Comparison of ENCODE assay signal across 26 mouse cellular contexts in genomic region chr6:106265487-106265886, GRCm38 (mm10).
"Had no signal": no experiment of that assay in that cellular context is flagged by ENCODE, and none has a peak within 500 bp of the region (broad histone marks: within the 10 kb centered on the region; RNA-seq: fewer than 3 reads in every experiment).

No protein-coding gene starts in this region.

- H3K4me3 ChIP-seq: heart, adult 2 months; heart, embryonic 13.5 days; heart, embryonic 15.5 days; hindbrain, embryonic 12.5 days; hindbrain, embryonic 15.5 days; layer of hippocampus, adult 2 months; left cerebral cortex, adult 2 months; limb, embryonic 10.5 days; limb, embryonic 12.5 days; liver, embryonic 13.5 days; liver, embryonic 15.5 days had no signal

- H3K9ac ChIP-seq: heart, embryonic 13.5 days; heart, embryonic 15.5 days; hindbrain, embryonic 12.5 days; hindbrain, embryonic 15.5 days; limb, embryonic 12.5 days; liver, embryonic 13.5 days; liver, embryonic 15.5 days; liver, postnatal 0 days had no signal

- H3K4me1 ChIP-seq: heart, embryonic 13.5 days; heart, embryonic 15.5 days; hindbrain, embryonic 12.5 days; hindbrain, embryonic 15.5 days; limb, embryonic 10.5 days; limb, embryonic 12.5 days; liver, embryonic 13.5 days; liver, embryonic 15.5 days had no signal

- H3K4me2 ChIP-seq: heart, embryonic 11.5 days; heart, embryonic 13.5 days; heart, embryonic 15.5 days; hindbrain, embryonic 12.5 days; hindbrain, embryonic 15.5 days; limb, embryonic 12.5 days; liver, embryonic 11.5 days; liver, embryonic 13.5 days; liver, embryonic 15.5 days had no signal

- H3K36me3 ChIP-seq: heart, embryonic 13.5 days; heart, embryonic 15.5 days; hindbrain, embryonic 12.5 days; hindbrain, embryonic 15.5 days; limb, embryonic 10.5 days; limb, embryonic 12.5 days; liver, embryonic 13.5 days; liver, embryonic 15.5 days had no signal

- H3K27me3 ChIP-seq: heart, embryonic 13.5 days; heart, embryonic 15.5 days; hindbrain, embryonic 12.5 days; hindbrain, embryonic 15.5 days; limb, embryonic 12.5 days; liver, embryonic 13.5 days; liver, embryonic 15.5 days had no signal

- H3K27ac ChIP-seq: heart, adult 2 months; heart, embryonic 13.5 days; heart, embryonic 15.5 days; hindbrain, embryonic 12.5 days; hindbrain, embryonic 15.5 days; hindbrain, postnatal 0 days; layer of hippocampus, adult 2 months; left cerebral cortex, adult 2 months; limb, embryonic 10.5 days; limb, embryonic 12.5 days; liver, embryonic 13.5 days; liver, embryonic 15.5 days had no signal

- DNase-seq: gastrocnemius, postnatal 14 days; gastrocnemius, postnatal 36 days; heart, adult 11 months; heart, adult 2 months; heart, postnatal 14 days; heart, postnatal 36 days; kidney, adult 18-20 months; kidney, adult 8-10 months; kidney, postnatal 10 days; kidney, postnatal 25 days; kidney, postnatal 4 days; liver; liver, embryonic 13.5 days; liver, postnatal 0 days had no signal

- ATAC-seq: hindbrain, postnatal 0 days; liver, postnatal 0 days had no signal

- H3K9me3 ChIP-seq: heart, embryonic 13.5 days; heart, embryonic 15.5 days; hindbrain, embryonic 12.5 days; hindbrain, embryonic 15.5 days; limb, embryonic 10.5 days; limb, embryonic 12.5 days; liver, embryonic 13.5 days had no signal
